Mouse (Mus musculus): ENCODE measurements around the gene Ikzf4. TPM values are rescaled to one million over a fixed set of nuclear protein-coding genes. Genes with fewer than 3 reads are reported as not detected.

The Ikzf4 gene
- polyA plus RNA-seq, 1 experiment from 2014 or later: 4.9 TPM

Small RNAs within 50 kb of the gene (microRNA-seq; reads per million reads assigned to microRNA genes)
- gene Mir6917: 0.78 reads per million

Other genes with a start within 250 kb of the Ikzf4 start
- gene Slc39a5, start 244.8 kb downstream of the Ikzf4 start, polyA plus RNA-seq (2014; fragmentation: Nextera tagmentation; extraction: Ambion mirVana): 3.4 and 3.7 TPM in 2 replicates
- gene Nabp2, start 234.5 kb downstream of the Ikzf4 start, polyA plus RNA-seq (2014; fragmentation: Nextera tagmentation; extraction: Ambion mirVana): 76.6 and 86.7 TPM in 2 replicates
- gene Rnf41, start 234.3 kb downstream of the Ikzf4 start, polyA plus RNA-seq (2014; fragmentation: Nextera tagmentation; extraction: Ambion mirVana): 31.9 and 34.6 TPM in 2 replicates
- gene Smarcc2, start 186.7 kb downstream of the Ikzf4 start, polyA plus RNA-seq (2014; fragmentation: Nextera tagmentation; extraction: Ambion mirVana): 109 and 110 TPM in 2 replicates
- 1,824 and 1,933 TPM in 2 replicates for gene Myl6, start 151.8 kb downstream of the Ikzf4 start, polyA plus RNA-seq (2014; fragmentation: Nextera tagmentation; extraction: Ambion mirVana)
- 3.2 and 3.4 TPM in 2 replicates for gene Myl6b, start 147.3 kb downstream of the Ikzf4 start, polyA plus RNA-seq (2014; fragmentation: Nextera tagmentation; extraction: Ambion mirVana)
- 25.8 and 28.9 TPM in 2 replicates for gene Esyt1, start 120.1 kb downstream of the Ikzf4 start, polyA plus RNA-seq (2014; fragmentation: Nextera tagmentation; extraction: Ambion mirVana)
- 8.8 and 10.7 TPM in 2 replicates for gene Zc3h10, start 98.2 kb downstream of the Ikzf4 start, polyA plus RNA-seq (2014; fragmentation: Nextera tagmentation; extraction: Ambion mirVana)
- 4,724 and 5,059 TPM in 2 replicates for gene Rpl41, start 96.7 kb downstream of the Ikzf4 start, polyA plus RNA-seq (2014; fragmentation: Nextera tagmentation; extraction: Ambion mirVana)
- 210 and 218 TPM in 2 replicates for gene Pa2g4, start 80.0 kb downstream of the Ikzf4 start, polyA plus RNA-seq (2014; fragmentation: Nextera tagmentation; extraction: Ambion mirVana)
- 27.1 TPM in 2 replicates for gene Erbb3, start 56.3 kb downstream of the Ikzf4 start, polyA plus RNA-seq (2014; fragmentation: Nextera tagmentation; extraction: Ambion mirVana)
- 1,148 and 1,216 TPM in 2 replicates for gene Rps26, start 19.2 kb downstream of the Ikzf4 start, polyA plus RNA-seq (2014; fragmentation: Nextera tagmentation; extraction: Ambion mirVana)
- 14.6 and 16.3 TPM in 2 replicates for gene Suox, start 28.1 kb upstream of the Ikzf4 start, polyA plus RNA-seq (2014; fragmentation: Nextera tagmentation; extraction: Ambion mirVana)
- 65.9 and 70.7 TPM in 2 replicates for gene Rab5b, start 50.3 kb upstream of the Ikzf4 start, polyA plus RNA-seq (2014; fragmentation: Nextera tagmentation; extraction: Ambion mirVana)
- 1.7 and 2.3 TPM in 2 replicates for gene Pmel, start 58.2 kb upstream of the Ikzf4 start, polyA plus RNA-seq (2014; fragmentation: Nextera tagmentation; extraction: Ambion mirVana)
- 90.3 and 92.1 TPM in 2 replicates for gene Cdk2, start 59.0 kb upstream of the Ikzf4 start, polyA plus RNA-seq (2014; fragmentation: Nextera tagmentation; extraction: Ambion mirVana)
- 17.5 and 17.9 TPM in 2 replicates for gene Dgka, start 98.9 kb upstream of the Ikzf4 start, polyA plus RNA-seq (2014; fragmentation: Nextera tagmentation; extraction: Ambion mirVana)
- gene Pym1, start 101.9 kb upstream of the Ikzf4 start, polyA plus RNA-seq (2014; fragmentation: Nextera tagmentation; extraction: Ambion mirVana): 37.2 and 38.7 TPM in 2 replicates
- gene Mmp19, start 144.9 kb upstream of the Ikzf4 start, polyA plus RNA-seq (2014; fragmentation: Nextera tagmentation; extraction: Ambion mirVana): 0.78 and 1.2 TPM in 2 replicates
- gene Dnajc14, start 158.1 kb upstream of the Ikzf4 start, polyA plus RNA-seq (2014; fragmentation: Nextera tagmentation; extraction: Ambion mirVana): 40.0 and 40.2 TPM in 2 replicates
- 17.2 and 19.3 TPM in 2 replicates for gene Tmem198b, start 158.4 kb upstream of the Ikzf4 start, polyA plus RNA-seq (2014; fragmentation: Nextera tagmentation; extraction: Ambion mirVana)
- gene Sarnp, start 171.3 kb upstream of the Ikzf4 start, polyA plus RNA-seq (2014; fragmentation: Nextera tagmentation; extraction: Ambion mirVana): 204 and 209 TPM in 2 replicates
- gene Ormdl2, start 175.7 kb upstream of the Ikzf4 start, polyA plus RNA-seq (2014; fragmentation: Nextera tagmentation; extraction: Ambion mirVana): 69.6 and 76.6 TPM in 2 replicates
- 4.2 and 4.6 TPM in 2 replicates for gene Gdf11, start 245.7 kb upstream of the Ikzf4 start, polyA plus RNA-seq (2014; fragmentation: Nextera tagmentation; extraction: Ambion mirVana)